Mouse (Mus musculus): Measurements from ENCODE around the gene Timp3.

Timp3 gene

GRCm38 (mm10) chr10:86387821-86388440 is 87.8 kb downstream of the Timp3 start:
- DNase-seq (ENCODE audit: low spot score) = no peak

GRCm38 (mm10) chr10:86388803-86389202 is 88.6 kb downstream of the Timp3 start:
- DNase-seq (ENCODE audit: low spot score) = no peak

DNA sequence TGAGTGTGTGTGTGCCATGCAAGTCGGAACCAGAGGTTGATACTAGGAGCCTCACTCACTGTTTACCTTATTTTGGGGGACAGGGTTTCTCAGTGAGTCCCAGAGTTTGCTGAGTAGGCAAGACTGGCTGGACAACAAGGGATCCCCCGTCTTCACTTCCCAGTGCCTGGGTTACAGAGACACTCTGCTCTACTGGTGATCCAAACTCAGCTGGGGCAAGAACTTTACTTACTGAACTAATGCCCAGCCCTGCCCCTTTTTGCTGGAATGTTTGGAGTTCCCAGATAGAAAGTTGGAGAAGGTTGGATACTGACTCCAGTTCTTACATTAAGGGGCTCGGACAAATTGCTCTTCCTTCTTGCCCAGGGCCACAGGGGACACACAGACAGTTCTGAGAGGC is 89.2 kb downstream of the Timp3 start:
- DNase-seq (ENCODE audit: low spot score) = no peak

DNA sequence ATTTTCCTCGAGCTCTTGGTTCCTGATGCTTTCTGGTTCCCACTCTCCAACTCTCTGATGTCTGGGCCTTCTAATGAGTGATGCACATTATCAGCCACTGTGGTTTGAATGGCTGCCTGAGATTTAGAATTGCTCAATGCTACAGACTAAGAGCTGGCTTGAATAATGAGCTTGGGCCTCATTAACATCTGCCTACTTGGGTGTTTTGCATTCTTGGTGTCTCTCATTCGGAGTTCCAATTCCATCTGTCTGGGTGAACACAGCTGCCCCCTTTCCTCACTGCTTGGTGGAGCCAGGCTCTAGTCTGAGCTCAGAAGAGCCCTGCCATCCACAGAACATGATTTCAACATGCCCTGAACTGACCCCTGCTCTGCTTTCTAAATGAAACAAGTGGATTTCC is 89.7 kb downstream of the Timp3 start:
- DNase-seq (ENCODE audit: low spot score) = no peak

DNA sequence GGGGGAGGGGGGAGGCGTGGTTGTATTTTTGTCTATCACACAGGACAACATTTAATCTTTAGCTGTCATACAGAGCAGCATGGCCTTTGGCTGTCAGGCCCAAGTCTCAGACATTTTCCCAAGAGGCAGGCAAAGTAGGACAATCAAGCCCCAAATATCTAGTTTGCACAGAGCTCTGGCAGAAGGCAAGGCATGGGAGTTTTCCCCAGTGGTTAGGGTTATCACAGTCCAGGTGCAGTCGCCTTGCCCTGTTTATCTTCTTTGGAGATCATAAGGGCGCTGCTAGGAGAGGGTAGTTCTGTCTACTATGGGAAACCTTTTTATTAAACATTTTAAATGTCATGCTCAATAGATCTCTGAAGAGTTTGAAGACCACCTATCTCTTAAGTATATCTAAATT is 92.2 kb downstream of the Timp3 start:
- DNase-seq (ENCODE audit: low spot score) = no peak

DNA sequence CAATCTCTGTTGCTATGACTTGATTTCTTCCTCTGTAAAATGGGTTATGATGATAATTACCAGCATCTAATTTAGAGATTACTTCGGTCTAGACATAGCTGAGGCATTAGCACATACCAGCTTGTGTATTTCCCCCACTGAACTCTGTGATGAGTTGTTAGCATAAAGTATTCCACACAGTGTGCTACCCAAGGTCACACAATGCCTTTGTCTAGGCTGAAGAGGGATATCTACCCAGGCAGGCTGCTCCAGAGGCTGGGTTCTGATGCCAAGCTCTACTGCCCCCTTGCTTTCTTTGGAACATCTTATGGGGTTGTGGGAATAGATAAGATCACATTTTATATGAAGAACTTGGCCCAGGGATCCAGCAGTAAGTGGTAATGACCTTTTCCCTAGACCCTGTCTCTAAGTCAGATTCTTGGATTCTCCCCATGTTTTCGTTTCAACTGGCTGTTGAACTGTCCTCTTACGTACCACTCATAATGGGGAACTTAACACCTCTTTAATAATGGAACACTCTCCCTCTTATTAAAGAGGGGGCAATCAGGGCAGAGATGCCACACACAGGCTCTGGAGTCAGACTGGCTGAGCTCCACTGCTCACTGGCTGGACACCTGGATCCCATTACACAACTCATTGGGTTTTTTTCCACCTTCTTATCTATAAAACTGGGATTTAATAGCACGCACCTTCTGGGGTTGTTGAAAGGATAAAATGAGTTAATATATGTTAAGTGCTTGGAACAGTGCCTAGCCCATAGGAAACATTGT is 97.6 kb downstream of the Timp3 start:
- DNase-seq (ENCODE audit: low spot score) = no peak

GRCm38 (mm10) chr10:86398347-86398720 is 98.2 kb downstream of the Timp3 start:
- DNase-seq (ENCODE audit: low spot score) = no peak

All from ovary, postnatal 36 days (tissue).